Mouse (Mus musculus): ENCODE data around the gene Hist1h2bg. TPM values are rescaled to one million over a fixed set of nuclear protein-coding genes. Genes with fewer than 3 reads are reported as not detected.
A peak's percentile ranks its signal among the peaks of the same experiment; 100 is the strongest.
"Not testable (repeated sequence)": the region's sequence is repeated elsewhere in the genome, so short reads cannot be mapped to it uniquely, and the experiment has no call there.

Gene Hist1h2bg
- polyA plus RNA-seq, 1 experiment from 2014 or later = 6.5 TPM

- not testable (repeated sequence) for H3K36me3 ChIP-seq; H3K9me3 ChIP-seq (replicated peaks); H3K4me1 ChIP-seq; H3K27me3 ChIP-seq; ATAC-seq (ENCODE audit: insufficient number of reproducible peaks, low FRiP score, low TSS enrichment, low read depth)
- peak overlapping the region; percentile 39 for H3K9ac ChIP-seq
- peak overlapping the region; percentile 50 for H3K4me3 ChIP-seq (replicated peaks)
- peak overlapping the region; percentile 70 for H3K4me2 ChIP-seq (replicated peaks)
- WGBS = 3% methylated on average over 3 of the region's 3 CpGs
- peak overlapping the region; percentile 87 for H3K27ac ChIP-seq (replicated peaks)
Measured at GRCm38 (mm10) chr13:23542225-23542980, 28.8 kb upstream of the Hist1h2bg start.

- H3K4me2 ChIP-seq (replicated peaks) = peak within 1 kb of the TSS; percentile 70
- not testable (repeated sequence) for H3K27me3 ChIP-seq; H3K4me1 ChIP-seq; H3K9me3 ChIP-seq (replicated peaks); H3K36me3 ChIP-seq
- under 1% methylated on average over 38 of the region's 42 CpGs for WGBS
- peak; percentile 93 for ATAC-seq (ENCODE audit: insufficient number of reproducible peaks, low FRiP score, low TSS enrichment, low read depth)
- peak within 1 kb of the TSS; percentile 95 for H3K27ac ChIP-seq (replicated peaks)
- H3K4me3 ChIP-seq (replicated peaks) = peak within 1 kb of the TSS; percentile 50
- peak within 1 kb of the TSS; percentile 39 for H3K9ac ChIP-seq
Measured at GRCm38 (mm10) chr13:23542999-23543607, 28.1 kb upstream of the Hist1h2bg start, which contains the start of gene Hist1h2bh. Gene Hist1h2bh, minus strand, starts transcription at chr13:23543392.

GRCm38 (mm10) chr13:23543965-23544786, 27.0 kb upstream of the Hist1h2bg start, which contains the start of gene Hist1h3f:
Gene Hist1h3f, plus strand, starts transcription at chr13:23544052.
- H3K36me3 ChIP-seq = no peaks in the 10 kb centered on the region
- 2% methylated on average over 23 of the region's 45 CpGs for WGBS
- peak; percentile 91 for ATAC-seq (ENCODE audit: insufficient number of reproducible peaks, low FRiP score, low TSS enrichment, low read depth)
- peak within 1 kb of the TSS; percentile 47 for H3K9ac ChIP-seq
- H3K4me2 ChIP-seq (replicated peaks) = peak within 1 kb of the TSS; percentile 70
- H3K27me3 ChIP-seq = no peaks in the 10 kb centered on the region
- H3K27ac ChIP-seq (replicated peaks) = peak within 1 kb of the TSS; percentile 95
- H3K4me1 ChIP-seq = peaks cover 4% of the 10 kb centered on the region; the same call in 1 of the 2 replicates
- H3K4me3 ChIP-seq (replicated peaks) = peak within 1 kb of the TSS; percentile 50
- no peaks in the 10 kb centered on the region for H3K9me3 ChIP-seq (replicated peaks)

GRCm38 (mm10) chr13:23544787-23545120, 26.4 kb upstream of the Hist1h2bg start:
- not testable (repeated sequence) for H3K9me3 ChIP-seq (replicated peaks); H3K36me3 ChIP-seq; H3K9ac ChIP-seq; H3K4me1 ChIP-seq; H3K27me3 ChIP-seq; ATAC-seq (ENCODE audit: insufficient number of reproducible peaks, low FRiP score, low TSS enrichment, low read depth)
- Histone ChIP-seq H3K4me3 (replicated peaks) (peak overlapping the region; percentile 50), H3K4me2 (replicated peaks) (peak overlapping the region; percentile 70), H3K27ac (replicated peaks) (peak overlapping the region; percentile 95; the same call in 1 of the 2 replicates)
- WGBS = under 1% methylated on average over 13 of the region's 14 CpGs

- Histone ChIP-seq H3K4me3 (replicated peaks) (no peak overlapping the region), H3K9ac (no peak overlapping the region), H3K27ac (replicated peaks) (no peak overlapping the region), H3K4me1 (peaks cover 12% of the 10 kb centered on the region; the same call in 1 of the 2 replicates), H3K9me3 (replicated peaks) (no peaks in the 10 kb centered on the region), H3K27me3 (no peaks in the 10 kb centered on the region), H3K36me3 (no peaks in the 10 kb centered on the region), H3K4me2 (replicated peaks) (no peak overlapping the region)
- no peak for ATAC-seq (ENCODE audit: insufficient number of reproducible peaks, low FRiP score, low TSS enrichment, low read depth)
- 75% methylated on average over 5 of the region's 5 CpGs for WGBS
Measured at GRCm38 (mm10) chr13:23546694-23547093, 24.5 kb upstream of the Hist1h2bg start.

GRCm38 (mm10) chr13:23550761-23551145, 20.4 kb upstream of the Hist1h2bg start:
- no peaks in the 10 kb centered on the region for H3K27me3 ChIP-seq
- WGBS = 8% methylated on average over 3 of the region's 3 CpGs
- peak overlapping the region; percentile 28; the same call in 1 of the 2 replicates for H3K9ac ChIP-seq
- H3K4me2 ChIP-seq (replicated peaks) = peak overlapping the region; percentile 61
- peak overlapping the region; percentile 92 for H3K27ac ChIP-seq (replicated peaks)
- peak overlapping the region; percentile 51 for H3K4me3 ChIP-seq (replicated peaks)
- no peaks in the 10 kb centered on the region for H3K36me3 ChIP-seq
- H3K4me1 ChIP-seq = peaks cover 22% of the 10 kb centered on the region
- H3K9me3 ChIP-seq (replicated peaks) = no peaks in the 10 kb centered on the region
- no peak for ATAC-seq (ENCODE audit: insufficient number of reproducible peaks, low FRiP score, low TSS enrichment, low read depth)

GRCm38 (mm10) chr13:23551146-23551834, 19.9 kb upstream of the Hist1h2bg start, which contains the start of gene Hist1h4f:
Gene Hist1h4f, minus strand, starts transcription at chr13:23551648.
- Histone ChIP-seq H3K4me1 (peaks cover 23% of the 10 kb centered on the region), H3K4me3 (replicated peaks) (peak within 1 kb of the TSS; percentile 51), H3K9ac (peak within 1 kb of the TSS; percentile 28; the same call in 1 of the 2 replicates), H3K27ac (replicated peaks) (peak within 1 kb of the TSS; percentile 92), H3K4me2 (replicated peaks) (peak within 1 kb of the TSS; percentile 61)
- WGBS = under 1% methylated on average over 47 of the region's 47 CpGs
- H3K36me3 ChIP-seq; H3K9me3 ChIP-seq (replicated peaks); H3K27me3 ChIP-seq: not testable (repeated sequence)
- ATAC-seq (ENCODE audit: insufficient number of reproducible peaks, low FRiP score, low TSS enrichment, low read depth) = peak; percentile 89

- peak overlapping the region; percentile 51 for H3K4me3 ChIP-seq (replicated peaks)
- no peaks in the 10 kb centered on the region for H3K27me3 ChIP-seq
- H3K4me2 ChIP-seq (replicated peaks) = peak overlapping the region; percentile 61
- no peaks in the 10 kb centered on the region for H3K9me3 ChIP-seq (replicated peaks)
- ATAC-seq (ENCODE audit: insufficient number of reproducible peaks, low FRiP score, low TSS enrichment, low read depth) = no peak
- H3K9ac ChIP-seq = no peak overlapping the region
- peaks cover 27% of the 10 kb centered on the region for H3K4me1 ChIP-seq
- H3K27ac ChIP-seq (replicated peaks) = peak overlapping the region; percentile 92
- 55% methylated on average over 8 of the region's 8 CpGs for WGBS
- no peaks in the 10 kb centered on the region for H3K36me3 ChIP-seq
Measured at GRCm38 (mm10) chr13:23551931-23552914, 19.0 kb upstream of the Hist1h2bg start.

- H3K36me3 ChIP-seq = no peaks in the 10 kb centered on the region
- peaks cover 27% of the 10 kb centered on the region for H3K4me1 ChIP-seq
- H3K4me2 ChIP-seq (replicated peaks) = peak within 1 kb of the TSS; percentile 93; the same call in 1 of the 2 replicates
- H3K27me3 ChIP-seq = no peaks in the 10 kb centered on the region
- H3K9me3 ChIP-seq (replicated peaks) = no peaks in the 10 kb centered on the region
- H3K9ac ChIP-seq = no peak within 1 kb of the TSS
- ATAC-seq (ENCODE audit: insufficient number of reproducible peaks, low FRiP score, low TSS enrichment, low read depth) = no peak
- H3K4me3 ChIP-seq (replicated peaks) = no peak within 1 kb of the TSS
- H3K27ac ChIP-seq (replicated peaks) = peak within 1 kb of the TSS; percentile 98
Measured at GRCm38 (mm10) chr13:23552962-23553361, 18.2 kb upstream of the Hist1h2bg start, which contains the start of gene Hist1h1d. Gene Hist1h1d, plus strand, starts transcription at chr13:23553262.

- Histone ChIP-seq H3K4me3 (replicated peaks) (peak overlapping the region; percentile 55), H3K27me3 (no peaks in the 10 kb centered on the region), H3K9ac (0 out of 2 replicates have a peak overlapping the region, but pooled peaks have one; percentile 21), H3K4me2 (replicated peaks) (peak overlapping the region; percentile 93), H3K4me1 (peaks cover 27% of the 10 kb centered on the region), H3K9me3 (replicated peaks) (no peaks in the 10 kb centered on the region), H3K27ac (replicated peaks) (peak overlapping the region; percentile 98), H3K36me3 (no peaks in the 10 kb centered on the region)
- ATAC-seq (ENCODE audit: insufficient number of reproducible peaks, low FRiP score, low TSS enrichment, low read depth) = no peak
- WGBS = 22% methylated on average over 9 of the region's 9 CpGs
Measured at GRCm38 (mm10) chr13:23554393-23554792, 16.8 kb upstream of the Hist1h2bg start.
